Mouse (Mus musculus): ENCODE measurements around the gene Tent2. TPM values are rescaled to one million over a fixed set of nuclear protein-coding genes. Genes with fewer than 3 reads are reported as not detected.

Tent2 gene
- polyA plus RNA-seq, 1 experiment from 2014 or later, result 61.9 TPM

Other genes starting within 250 kb of the Tent2 start
- 0.07 TPM in 1 of 2 replicates, not detected in the other for gene Cmya5, start 47.7 kb downstream of the Tent2 start, polyA plus RNA-seq (2016; fragmentation: Nextera tagmentation; extraction: Ambion mirVana)
- 14.9 and 16.9 TPM in 2 replicates for gene Homer1, start 107.2 kb upstream of the Tent2 start, polyA plus RNA-seq (2016; fragmentation: Nextera tagmentation; extraction: Ambion mirVana)